Mouse (Mus musculus) thymus, postnatal 10 days (tissue): ENCODE measurements around the gene Nrip2.
"Not testable (repeated sequence)": the region's sequence is repeated elsewhere in the genome, so short reads cannot be mapped to it uniquely, and the experiment has no call there.

ENCODE experiments used
- DNase-seq, 2 experiments: peaks; one replicate each; pipeline ENCODE4 v3.0.0; 2021; ENCODE audit warnings: low spot score in 2 of 2

Nrip2 gene

GRCm38 (mm10) chr6:128398996-128399395 lies at the start of gene Nrip2:
Gene Nrip2, plus strand, starts transcription at chr6:128399296.
- DNase-seq: no peak

- no peak for DNase-seq
Observed at GRCm38 (mm10) chr6:128349711-128350110, 49.4 kb upstream of the Nrip2 start.

GRCm38 (mm10) chr6:128354140-128354539 lies 45.0 kb upstream of the Nrip2 start:
- no peak for DNase-seq

- DNase-seq: peak in 1 of 2 experiments; percentile 16
Observed at GRCm38 (mm10) chr6:128355201-128355681, 43.9 kb upstream of the Nrip2 start.

GRCm38 (mm10) chr6:128355726-128356416 lies 43.2 kb upstream of the Nrip2 start, which contains the start of gene Tulp3:
Gene Tulp3, minus strand, starts transcription at chr6:128355851.
- DNase-seq: peak; percentile 83

- DNase-seq: peak; percentile 48 to 71
Observed at GRCm38 (mm10) chr6:128358999-128359398, 40.1 kb upstream of the Nrip2 start.

- DNase-seq: no peak
Observed at GRCm38 (mm10) chr6:128361901-128362300, 37.2 kb upstream of the Nrip2 start.

GRCm38 (mm10) chr6:128362381-128363006 lies 36.6 kb upstream of the Nrip2 start, which contains the start of the genes Rhno1 and Foxm1:
Gene Rhno1, minus strand, starts transcription at chr6:128362911.
Gene Foxm1, plus strand, starts transcription at chr6:128362967.
- DNase-seq: peak; percentile 77 to 83

GRCm38 (mm10) chr6:128363007-128363825 lies 35.9 kb upstream of the Nrip2 start:
- no peak for DNase-seq

GRCm38 (mm10) chr6:128364721-128365120 lies 34.4 kb upstream of the Nrip2 start:
- no peak for DNase-seq

GRCm38 (mm10) chr6:128366466-128366865 lies 32.6 kb upstream of the Nrip2 start:
- DNase-seq: no peak

- no peak for DNase-seq
Observed at GRCm38 (mm10) chr6:128370040-128370439, 29.1 kb upstream of the Nrip2 start.

- DNase-seq: no peak
Observed at GRCm38 (mm10) chr6:128375192-128375591, 23.9 kb upstream of the Nrip2 start, which contains the start of the genes Tex52 and Gm44596. Gene Tex52, plus strand, starts transcription at chr6:128375456. Gene Gm44596, plus strand, starts transcription at chr6:128375503.

- DNase-seq: no peak
Observed at GRCm38 (mm10) chr6:128376371-128377085, 22.6 kb upstream of the Nrip2 start.

- DNase-seq: no peak
Observed at GRCm38 (mm10) chr6:128379636-128380035, 19.5 kb upstream of the Nrip2 start.

GRCm38 (mm10) chr6:128380594-128381167 lies 18.4 kb upstream of the Nrip2 start:
- not testable (repeated sequence) for DNase-seq

- no peak for DNase-seq
Observed at GRCm38 (mm10) chr6:128381254-128381653, 17.8 kb upstream of the Nrip2 start.

- DNase-seq: no peak
Observed at GRCm38 (mm10) chr6:128383752-128384151, 15.3 kb upstream of the Nrip2 start.

- DNase-seq: no peak
Observed at GRCm38 (mm10) chr6:128385026-128385425, 14.1 kb upstream of the Nrip2 start.

GRCm38 (mm10) chr6:128389185-128389584 lies 9.9 kb upstream of the Nrip2 start:
- DNase-seq: no peak

GRCm38 (mm10) chr6:128390683-128391082 lies 8.4 kb upstream of the Nrip2 start:
- no peak for DNase-seq
